In the genomic region with DNA sequence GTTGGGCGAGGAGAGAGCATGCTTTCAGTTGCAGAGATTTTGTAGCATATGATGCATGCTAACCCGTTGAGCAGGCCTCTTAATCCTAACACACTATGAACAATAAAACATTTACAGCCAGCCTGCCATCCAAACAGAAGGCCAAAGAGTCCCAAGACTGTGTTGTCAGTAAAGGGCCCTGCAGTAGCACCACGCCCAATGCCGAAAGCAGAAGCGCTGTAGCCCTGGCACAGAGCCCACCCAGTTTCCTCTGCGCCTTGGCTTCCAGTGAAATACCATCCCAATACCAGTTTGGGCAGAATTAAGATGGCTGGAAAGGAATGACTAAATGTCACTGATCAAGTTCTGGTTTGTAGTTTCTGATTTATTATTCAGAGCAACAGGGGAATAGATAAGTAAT, we compare ENCODE assay signal across 40 mouse cellular contexts. TPM values are rescaled to one million over a fixed set of nuclear protein-coding genes. Genes with fewer than 3 reads are reported as not detected.
"Had no signal": no experiment of that assay in that cellular context is flagged by ENCODE, and none has a peak within 500 bp of the region (broad histone marks: within the 10 kb centered on the region; RNA-seq: fewer than 3 reads in every experiment).

No protein-coding gene starts in this region.

- DNase-seq: gastrocnemius, adult 2 months; gastrocnemius, postnatal 10 days; gastrocnemius, postnatal 25 days; heart, adult 11 months; heart, adult 2 months; heart, postnatal 14 days; kidney, adult 11 months; kidney, adult 2 months; kidney, adult 9 months; kidney, postnatal 14 days; kidney, postnatal 36 days; layer of hippocampus, adult 9-11 months; layer of hippocampus, postnatal 36 days; left cerebral cortex, postnatal 4 days had no signal

- H3K27ac ChIP-seq: gastrocnemius, adult 2 months; heart, adult 2 months; heart, embryonic 13.5 days; heart, embryonic 15.5 days; hindbrain, embryonic 13.5 days; hindbrain, embryonic 15.5 days; hindbrain, postnatal 0 days; kidney, embryonic 15.5 days; kidney, postnatal 0 days; limb, embryonic 13.5 days; limb, embryonic 15.5 days had no signal

- ATAC-seq: hindbrain, postnatal 0 days; intestine, embryonic 16.5 days had no signal

- H3K36me3 ChIP-seq: heart, embryonic 13.5 days; heart, embryonic 15.5 days; hindbrain, embryonic 13.5 days; hindbrain, embryonic 15.5 days; kidney, embryonic 15.5 days; limb, embryonic 13.5 days; limb, embryonic 15.5 days had no signal

- H3K4me1 ChIP-seq: heart, embryonic 13.5 days; heart, embryonic 15.5 days; hindbrain, embryonic 15.5 days; kidney, embryonic 15.5 days; limb, embryonic 13.5 days; limb, embryonic 15.5 days had no signal

- H3K4me2 ChIP-seq: heart, embryonic 11.5 days; heart, embryonic 13.5 days; heart, embryonic 15.5 days; hindbrain, embryonic 13.5 days; hindbrain, embryonic 15.5 days; kidney, embryonic 15.5 days; limb, embryonic 13.5 days; limb, embryonic 15.5 days had no signal

- H3K9me3 ChIP-seq: heart, embryonic 15.5 days; hindbrain, embryonic 13.5 days; hindbrain, embryonic 15.5 days; kidney, embryonic 15.5 days; limb, embryonic 13.5 days; limb, embryonic 15.5 days had no signal

- H3K4me3 ChIP-seq: gastrocnemius, adult 2 months; heart, adult 2 months; heart, embryonic 13.5 days; heart, embryonic 15.5 days; hindbrain, embryonic 13.5 days; hindbrain, embryonic 15.5 days; kidney, embryonic 15.5 days; limb, embryonic 13.5 days; limb, embryonic 15.5 days had no signal

- H3K27me3 ChIP-seq: heart, embryonic 13.5 days; heart, embryonic 15.5 days; hindbrain, embryonic 13.5 days; hindbrain, embryonic 15.5 days; kidney, embryonic 15.5 days; limb, embryonic 13.5 days; limb, embryonic 15.5 days had no signal

- H3K9ac ChIP-seq: heart, embryonic 13.5 days; heart, embryonic 15.5 days; hindbrain, embryonic 13.5 days; hindbrain, embryonic 15.5 days; kidney, embryonic 15.5 days; limb, embryonic 13.5 days; limb, embryonic 15.5 days had no signal

RNA-seq across cellular contexts. Expression of gene Ccdc113, which starts 8.3 kb away (rescaled TPM):
- total RNA-seq: gastrocnemius, adult 2 months; gastrocnemius, postnatal 25 days; heart, adult 2 months; heart, postnatal 14 days; heart, postnatal 36 days; hematopoietic stem cell, adult 5-6 weeks; liver, adult 2 months had no signal
- polyA plus RNA-seq: intestine, embryonic 16.5 days; large intestine, adult 2 months; limb, embryonic 11.5 days; liver, adult 2 months had no signal

RNA-seq across cellular contexts. Expression of gene Prss54, which starts 33.9 kb away (rescaled TPM):
- total RNA-seq: gastrocnemius, adult 2 months; gastrocnemius, postnatal 10 days; gastrocnemius, postnatal 25 days; gastrocnemius, postnatal 4 days; heart, adult 2 months; heart, postnatal 14 days; heart, postnatal 36 days; hematopoietic stem cell, adult 5-6 weeks; hindbrain, postnatal 0 days; layer of hippocampus, adult 18-20 months; layer of hippocampus, adult 8-10 months; layer of hippocampus, postnatal 36 days; left cerebral cortex, adult 18-20 months; left cerebral cortex, adult 8-10 months; left cerebral cortex, postnatal 10 days; left cerebral cortex, postnatal 25 days; left cerebral cortex, postnatal 4 days; liver, adult 2 months had no signal
- polyA plus RNA-seq: heart, adult 2 months; heart, embryonic 11.5 days; heart, embryonic 13.5 days; heart, embryonic 15.5 days; heart, postnatal 0 days; hindbrain, embryonic 11.5 days; hindbrain, embryonic 13.5 days; hindbrain, embryonic 15.5 days; hindbrain, postnatal 0 days; intestine, embryonic 14.5 days; intestine, embryonic 16.5 days; kidney, adult 2 months; kidney, embryonic 15.5 days; kidney, postnatal 0 days; large intestine, adult 2 months; limb, embryonic 11.5 days; limb, embryonic 13.5 days; limb, embryonic 15.5 days; liver, adult 2 months had no signal
